In the genomic region with DNA sequence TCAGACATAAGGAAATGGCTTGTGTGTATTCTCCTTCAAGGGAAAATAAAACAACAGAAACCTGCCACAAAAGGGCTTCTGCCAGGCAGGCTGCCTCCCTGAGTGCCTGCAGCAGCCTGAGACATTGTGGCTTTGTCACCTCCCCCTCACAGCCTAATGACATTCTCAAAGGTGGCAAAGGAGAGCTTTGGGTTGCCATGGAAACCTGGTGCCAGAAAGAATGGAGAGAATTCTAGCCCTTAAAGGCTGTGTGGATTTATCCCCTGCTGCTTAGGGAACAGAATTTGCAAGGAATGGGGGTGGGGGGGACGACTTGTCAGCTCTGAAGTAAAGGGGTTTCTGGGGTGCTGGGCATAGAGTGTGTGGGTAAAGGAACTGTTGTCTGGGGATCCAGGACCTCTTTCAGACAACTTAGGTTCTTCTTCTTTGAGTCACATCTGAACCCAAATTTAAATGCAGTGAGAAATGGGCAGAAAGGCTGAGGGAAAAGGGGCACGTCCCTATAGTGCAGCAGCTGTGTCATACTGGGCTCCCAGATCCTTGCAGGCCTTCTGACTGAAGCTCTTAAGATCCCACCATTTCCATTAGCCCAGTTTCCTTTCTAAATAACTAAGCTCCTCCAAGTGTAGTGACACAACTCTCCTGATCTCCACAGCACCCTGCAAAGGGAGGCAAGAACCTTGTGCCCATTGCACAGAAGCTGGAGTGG, we compare ENCODE assay signal across 9 mouse cellular contexts.
DNase-seq lines count a peak whose midpoint lies in the region; ATAC-seq and TF ChIP-seq lines count a peak whose summit lies in the region.
"Had no signal": no experiment of that assay in that cellular context is flagged by ENCODE, and none has a peak within 500 bp of the region (broad histone marks: within the 10 kb centered on the region; RNA-seq: fewer than 3 reads in every experiment).

No protein-coding gene starts in this region.

- ATAC-seq in forebrain, embryonic 11.5 days (replicated peaks; ENCODE audit: low FRiP score): peak; percentile 96
- no peak for ATAC-seq in stomach, postnatal 0 days (ENCODE audit: low FRiP score, low TSS enrichment)

- no peak overlapping the region for H3K9ac ChIP-seq in forebrain, embryonic 11.5 days (ENCODE audit: low read length)
- no peak overlapping the region for H3K9ac ChIP-seq in stomach, postnatal 0 days (ENCODE audit: low read length)

- TF ChIP-seq CTCF in stomach, postnatal 0 days (IDR thresholded peaks at IDR 0.05; ENCODE audit: low read depth): no peak

- H3K4me2 ChIP-seq in forebrain, embryonic 11.5 days (ENCODE audit: low read depth, low read length, severe bottlenecking): peak overlapping the region; percentile 26; the same call in 1 of the 2 replicates
- no peak overlapping the region for H3K4me2 ChIP-seq in stomach, postnatal 0 days (replicated peaks; ENCODE audit: low read depth)

- H3K4me3 ChIP-seq in forebrain, embryonic 11.5 days (ENCODE audit: low read depth, low read length): no peak overlapping the region
- H3K4me3 ChIP-seq in stomach, postnatal 0 days (ENCODE audit: low read depth, low read length): no peak overlapping the region

- WGBS in forebrain, embryonic 11.5 days: 12% methylated on average over 2 of the region's 2 CpGs
- WGBS in stomach, postnatal 0 days: 44% methylated on average over 2 of the region's 2 CpGs

- peak overlapping the region; percentile 85 for H3K27ac ChIP-seq in forebrain, embryonic 11.5 days (ENCODE audit: low read depth, low read length)
- H3K27ac ChIP-seq in stomach, postnatal 0 days (replicated peaks): no peak overlapping the region

- H3K36me3 ChIP-seq in forebrain, embryonic 11.5 days (ENCODE audit: control insufficient read depth, insufficient read depth, low read length): no peaks in the 10 kb centered on the region
- no peaks in the 10 kb centered on the region for H3K36me3 ChIP-seq in stomach, postnatal 0 days (ENCODE audit: control insufficient read depth, insufficient read depth, low read length)

- DNase-seq in thymus, postnatal 0 days (ENCODE audit: low spot score): peak; percentile 43
- DNase-seq in thymus, postnatal 25 days: no peak
- peak; percentile 88 for DNase-seq in forebrain, embryonic 11.5 days (ENCODE audit: low spot score)
- DNase-seq in left cerebral cortex, postnatal 10 days (ENCODE audit: extremely low spot score in 1 of 2, low spot score in 2 of 2): peak; percentile 51 to 59
- peak; percentile 74 for DNase-seq in retina, postnatal 1 day
- no peak for DNase-seq in stomach, postnatal 0 days (ENCODE audit: low spot score)
- DNase-seq in liver: no peak
- no peak for DNase-seq in cerebellum, postnatal 36 days
- DNase-seq: adrenal gland, adult 8-10 months had no signal

- H3K9me3 ChIP-seq in forebrain, embryonic 11.5 days (ENCODE audit: control insufficient read depth, low read length): peaks cover 4% of the 10 kb centered on the region; the same call in 1 of the 2 replicates
- H3K9me3 ChIP-seq in stomach, postnatal 0 days (ENCODE audit: control insufficient read depth, low read length): no peaks in the 10 kb centered on the region

- no peak for TF ChIP-seq EP300 in stomach, postnatal 0 days (optimal IDR thresholded peaks at IDR 0.05)

- H3K4me1 ChIP-seq in forebrain, embryonic 11.5 days (replicated peaks; ENCODE audit: control insufficient read depth, insufficient read depth, low read length): peaks cover 15% of the 10 kb centered on the region; the same call in 1 of the 2 replicates
- H3K4me1 ChIP-seq in stomach, postnatal 0 days (replicated peaks; ENCODE audit: control insufficient read depth, insufficient read depth): no peaks in the 10 kb centered on the region

- no peaks in the 10 kb centered on the region for H3K27me3 ChIP-seq in forebrain, embryonic 11.5 days (ENCODE audit: control insufficient read depth, insufficient read depth, low read length)
- no peaks in the 10 kb centered on the region for H3K27me3 ChIP-seq in stomach, postnatal 0 days (ENCODE audit: control insufficient read depth, insufficient read depth, low read length)

- intact Hi-C loops in left cerebral cortex, postnatal 10 days (cut with DNase I): no loop called here

Comparison
In these comparisons a context has a peak if more than half of its experiments do, and no peak if none do; other contexts are left out.
1. DNase-seq: peak in thymus, postnatal 0 days (single experiment), forebrain, embryonic 11.5 days (single experiment), left cerebral cortex, postnatal 10 days (2 of 2) and retina, postnatal 1 day (single experiment); none in thymus, postnatal 25 days (single experiment), stomach, postnatal 0 days (single experiment), liver (single experiment) and cerebellum, postnatal 36 days (0 of 2).